Mouse (Mus musculus) intestine, postnatal 0 days (tissue): ENCODE measurements around the gene Rimbp2. TPM values are rescaled to one million over a fixed set of nuclear protein-coding genes. Genes with fewer than 3 reads are reported as not detected.
"Not testable (repeated sequence)": the region's sequence is repeated elsewhere in the genome, so short reads cannot be mapped to it uniquely, and the experiment has no call there.

Experiments used
- ATAC-seq: fragments of 200-750 bp; cut with Nextera tagmentation; 2 replicates; pipeline ENCODE4 v1.8.0; 2017; ENCODE audit warnings: mild to moderate bottlenecking, moderate TSS enrichment, moderate library complexity
- H3K27ac ChIP-seq: fragments of 300-500 bp; sonication (generic); 2 replicates; pipeline ENCODE4 v1.5.1; 2014; ENCODE audit warnings: mild to moderate bottlenecking, low read depth, low read length, moderate library complexity
- H3K27me3 ChIP-seq: fragments of 300-500 bp; sonication (generic); replicated peaks from 2 replicates; pipeline ENCODE4 v1.6.1; 2014; ENCODE audit warnings: low read length, mixed read lengths; ENCODE audit not compliant: control insufficient read depth, insufficient read depth
- H3K36me3 ChIP-seq: fragments of 300-500 bp; sonication (generic); 2 replicates; pipeline ENCODE4 v1.6.1; 2014; ENCODE audit warnings: mild to moderate bottlenecking, moderate library complexity; ENCODE audit not compliant: control insufficient read depth, insufficient read depth
- H3K4me1 ChIP-seq: fragments of 300-500 bp; sonication (generic); replicated peaks from 2 replicates; pipeline ENCODE4 v1.6.1; 2014; ENCODE audit warnings: antibody characterized with exemption, low read length, mixed read lengths; ENCODE audit not compliant: control insufficient read depth, insufficient read depth
- H3K4me2 ChIP-seq: fragments of 300-500 bp; sonication (generic); replicated peaks from 2 replicates; pipeline ENCODE4 v1.6.1; 2014; ENCODE audit warnings: low read depth, mild to moderate bottlenecking, moderate library complexity
- H3K4me3 ChIP-seq: fragments of 300-500 bp; sonication (generic); 2 replicates; pipeline ENCODE4 v1.5.1; 2014; ENCODE audit warnings: low read depth, low read length
- H3K9ac ChIP-seq: fragments of 300-500 bp; sonication (generic); 2 replicates; pipeline ENCODE4 v1.6.1; 2014; ENCODE audit warnings: mild to moderate bottlenecking, low read depth, low read length
- H3K9me3 ChIP-seq: fragments of 300-500 bp; sonication (generic); 2 replicates; pipeline ENCODE4 v1.6.1; 2016; ENCODE audit warnings: mixed run types; ENCODE audit not compliant: control insufficient read depth
- CTCF ChIP-seq: sonication (generic); IDR thresholded peaks from 2 replicates; pipeline ENCODE4 v1.5.1; 2016; ENCODE audit warnings: low read depth, mild to moderate bottlenecking, control low read depth, antibody characterized with exemption, moderate library complexity
- WGBS: fragments of 180-500 bp; shearing (Covaris S2); extraction: QIAGEN DNeasy Blood & Tissue Kit; methylation state at CpG from one replicate; pipeline ENCODE4 v1.1.7; 2014; 5-methylcytosine and 5-hydroxymethylcytosine counted together
- polyA plus RNA-seq: library from polyadenylated mRNA; unstranded; fragments of >200 nt; fragmentation: Nextera tagmentation; extraction: Ambion mirVana; gene quantifications from 2 replicates; pipeline ENCODE4 v1.2.1, GENCODE M21; 2015

The Rimbp2 gene
- polyA plus RNA-seq, 1 experiment from 2014 or later = 0.13 TPM

- Histone ChIP-seq H3K36me3 (no peaks in the 10 kb centered on the region), H3K4me3 (no peak overlapping the region), H3K27ac (no peak overlapping the region), H3K9me3 (no peaks in the 10 kb centered on the region), H3K27me3 (no peaks in the 10 kb centered on the region), H3K9ac (no peak overlapping the region), H3K4me1 (no peaks in the 10 kb centered on the region), H3K4me2 (no peak overlapping the region)
- no peak for ATAC-seq
- 69% methylated on average over 10 of the region's 10 CpGs for WGBS
- TF ChIP-seq CTCF = no peak
These were observed 17.6 kb upstream of the Rimbp2 start for GRCm38 (mm10) chr5:128970878-128971277.

DNA sequence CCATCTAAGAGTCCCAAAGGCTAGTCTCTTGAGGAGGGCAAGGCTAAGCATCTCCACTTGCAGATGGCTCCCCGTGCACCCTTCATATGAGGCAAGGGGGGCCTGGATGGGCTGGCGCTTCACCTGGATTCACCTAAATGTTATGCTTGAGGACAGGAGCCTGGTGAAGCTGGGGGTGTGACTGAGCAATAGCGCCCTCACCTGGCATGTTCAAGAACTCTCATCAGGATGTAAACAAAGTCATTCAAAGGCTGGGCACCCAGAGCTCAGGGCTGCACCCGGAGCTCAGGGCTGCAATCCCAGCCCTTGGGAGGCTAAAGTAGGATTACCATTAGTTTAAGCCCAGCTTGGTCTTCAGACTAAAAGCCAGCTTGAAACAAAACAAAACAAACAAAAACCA, 11.1 kb upstream of the Rimbp2 start:
- no peaks in the 10 kb centered on the region for H3K4me1 ChIP-seq
- no peak for ATAC-seq
- TF ChIP-seq CTCF = peak; percentile 22; the same call in 1 of the 2 replicates
- H3K36me3 ChIP-seq = no peaks in the 10 kb centered on the region
- H3K27ac ChIP-seq = no peak overlapping the region
- H3K9ac ChIP-seq = no peak overlapping the region
- peaks cover 3% of the 10 kb centered on the region; the same call in 1 of the 2 replicates for H3K9me3 ChIP-seq
- no peak overlapping the region for H3K4me3 ChIP-seq
- no peaks in the 10 kb centered on the region for H3K27me3 ChIP-seq
- no peak overlapping the region for H3K4me2 ChIP-seq
- 56% methylated on average over 4 of the region's 4 CpGs for WGBS

- no peaks in the 10 kb centered on the region for H3K27me3 ChIP-seq
- H3K9me3 ChIP-seq = peaks cover 7% of the 10 kb centered on the region; the same call in 1 of the 2 replicates
- no peak for TF ChIP-seq CTCF
- no peak overlapping the region for H3K4me3 ChIP-seq
- H3K9ac ChIP-seq = no peak overlapping the region
- H3K36me3 ChIP-seq = no peaks in the 10 kb centered on the region
- 78% methylated on average over 3 of the region's 3 CpGs for WGBS
- ATAC-seq = no peak
- no peak overlapping the region for H3K4me2 ChIP-seq
- no peak overlapping the region for H3K27ac ChIP-seq
- H3K4me1 ChIP-seq = no peaks in the 10 kb centered on the region
These were observed 5.6 kb upstream of the Rimbp2 start for GRCm38 (mm10) chr5:128958916-128959315.

DNA sequence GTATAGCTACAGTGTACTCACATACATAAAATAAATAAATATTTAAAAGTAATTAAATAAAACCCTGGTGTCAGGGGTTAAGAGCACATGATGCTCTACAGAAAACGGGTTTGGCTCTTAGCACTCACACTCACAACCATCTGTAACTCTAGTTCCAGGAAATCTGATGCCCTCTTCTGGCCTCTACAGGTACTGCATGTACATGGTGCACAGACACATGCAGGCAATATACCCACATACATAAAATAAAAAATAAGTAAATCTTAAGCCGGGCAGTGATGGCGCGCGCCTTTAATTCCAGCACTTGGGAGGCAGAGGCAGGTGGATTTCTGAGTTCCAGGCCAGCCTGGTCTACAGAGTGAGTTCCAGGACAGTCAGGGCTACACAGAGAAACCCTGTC, 1.1 kb upstream of the Rimbp2 start:
- H3K36me3 ChIP-seq, H3K27ac ChIP-seq, H3K9ac ChIP-seq, H3K9me3 ChIP-seq, H3K4me2 ChIP-seq, H3K4me1 ChIP-seq, H3K4me3 ChIP-seq, ATAC-seq: not testable (repeated sequence)
- 90% methylated on average over 5 of the region's 5 CpGs for WGBS
- TF ChIP-seq CTCF = peak; percentile 47
- 0 out of 2 replicates have a peak, but pooled peaks cover 13% of the 10 kb centered on the region for H3K27me3 ChIP-seq

DNA sequence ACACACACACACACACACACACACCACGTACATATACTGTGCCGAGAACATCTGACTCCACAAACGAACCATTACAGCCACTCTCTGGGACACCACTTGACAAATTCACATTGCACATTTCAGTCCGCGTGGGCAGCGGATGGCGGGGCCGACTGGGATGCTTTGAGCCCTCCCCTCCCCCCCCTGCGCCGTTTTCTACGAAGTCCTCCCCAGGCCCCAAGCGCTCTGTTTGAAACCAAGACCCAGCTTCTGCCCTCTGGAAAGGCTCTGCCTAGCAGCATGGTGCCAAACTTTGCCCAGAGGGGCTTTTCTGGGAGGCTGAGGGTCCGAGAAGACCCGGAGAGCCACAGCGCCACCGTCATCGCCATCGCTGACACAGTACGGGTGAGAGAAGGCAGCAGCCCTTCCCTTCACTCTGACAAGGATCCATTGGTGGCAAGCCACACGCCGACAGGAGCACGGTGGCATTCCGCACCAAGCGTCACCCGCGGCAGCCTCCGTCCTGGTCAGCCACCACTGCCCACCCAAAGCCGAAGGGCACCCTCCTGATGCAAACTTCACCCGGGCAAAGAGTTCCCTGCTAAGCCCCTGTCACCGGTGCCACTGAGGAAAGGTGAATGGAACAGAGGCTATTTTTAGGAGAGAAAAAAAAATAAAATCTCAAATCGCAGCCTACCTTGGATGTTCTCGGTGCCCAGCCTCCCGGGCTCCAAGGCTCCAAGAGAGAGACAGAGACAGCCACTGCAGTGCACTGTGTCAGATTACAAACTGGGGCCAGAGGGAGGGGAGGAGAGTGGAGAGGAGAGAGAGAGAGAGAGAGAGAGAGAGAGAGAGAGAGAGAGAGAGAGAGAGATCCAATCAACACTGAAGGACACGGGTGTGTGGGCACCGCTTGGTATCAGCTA, 743 bp downstream of the Rimbp2 start:
- H3K9ac ChIP-seq = no peak overlapping the region
- no peak for ATAC-seq
- 0 out of 2 replicates have a peak overlapping the region, but pooled peaks have one; percentile 3 for H3K4me3 ChIP-seq
- H3K27ac ChIP-seq = no peak overlapping the region
- 1% methylated on average over 35 of the region's 35 CpGs for WGBS
- H3K4me1 ChIP-seq = no peaks in the 10 kb centered on the region
- TF ChIP-seq CTCF = no peak
- H3K36me3 ChIP-seq = no peaks in the 10 kb centered on the region
- peak overlapping the region; percentile 27; the same call in 1 of the 2 replicates for H3K4me2 ChIP-seq
- H3K27me3 ChIP-seq = 0 out of 2 replicates have a peak, but pooled peaks cover 13% of the 10 kb centered on the region
- no peaks in the 10 kb centered on the region for H3K9me3 ChIP-seq

GRCm38 (mm10) chr5:128951472-128951871, 1.8 kb downstream of the Rimbp2 start:
- Histone ChIP-seq H3K36me3 (no peaks in the 10 kb centered on the region), H3K9ac (no peak overlapping the region), H3K27me3 (0 out of 2 replicates have a peak, but pooled peaks cover 13% of the 10 kb centered on the region), H3K4me1 (no peaks in the 10 kb centered on the region), H3K9me3 (no peaks in the 10 kb centered on the region), H3K4me3 (no peak overlapping the region), H3K27ac (no peak overlapping the region), H3K4me2 (no peak overlapping the region)
- no peak for ATAC-seq
- TF ChIP-seq CTCF = no peak
- 54% methylated on average over 4 of the region's 4 CpGs for WGBS
